Mouse (Mus musculus) embryonic facial prominence, embryonic 15.5 days (tissue): ENCODE data around the gene Gm49450. TPM values are rescaled to one million over a fixed set of nuclear protein-coding genes. Genes with fewer than 3 reads are reported as not detected.

Source experiments
- polyA plus RNA-seq: library from polyadenylated mRNA; unstranded; fragments of >200 nt; fragmentation: Nextera tagmentation; extraction: Ambion mirVana; gene quantifications from 2 replicates; pipeline ENCODE4 v1.2.1, GENCODE M21; 2015

The Gm49450 gene
- polyA plus RNA-seq, 1 experiment from 2014 or later: not detected

Other genes starting within 250 kb of the Gm49450 start
- 5.3 and 8.4 TPM in 2 replicates for gene Ccdc65, start 245.3 kb downstream of the Gm49450 start, polyA plus RNA-seq
- gene Fkbp11, start 225.4 kb downstream of the Gm49450 start, polyA plus RNA-seq: 82.8 and 87.4 TPM in 2 replicates
- gene Arf3, start 190.3 kb downstream of the Gm49450 start, polyA plus RNA-seq: 52.6 and 53.3 TPM in 2 replicates
- 6.0 and 8.0 TPM in 2 replicates for gene Wnt10b, start 175.4 kb downstream of the Gm49450 start, polyA plus RNA-seq
- gene Wnt1, start 163.7 kb downstream of the Gm49450 start, polyA plus RNA-seq: 0.07 TPM in 1 of 2 replicates, not detected in the other
- gene Ddn, start 144.1 kb downstream of the Gm49450 start, polyA plus RNA-seq: 0.04 and 0.05 TPM in 2 replicates
- gene Prkag1, start 122.0 kb downstream of the Gm49450 start, polyA plus RNA-seq: 90.5 and 91.9 TPM in 2 replicates
- gene Kmt2d, start 82.3 kb downstream of the Gm49450 start, polyA plus RNA-seq: 14.1 and 14.9 TPM in 2 replicates
- gene Rhebl1, start 59.0 kb downstream of the Gm49450 start, polyA plus RNA-seq: 13.2 and 17.3 TPM in 2 replicates
- gene Dhh, start 55.0 kb downstream of the Gm49450 start, polyA plus RNA-seq: 1.7 and 2.4 TPM in 2 replicates
- gene Lmbr1l, start 35.3 kb downstream of the Gm49450 start, polyA plus RNA-seq: 21.7 and 22.0 TPM in 2 replicates
- 1,427 and 1,514 TPM in 2 replicates for gene Tuba1b, start 19.0 kb downstream of the Gm49450 start, polyA plus RNA-seq
- gene Tuba1a, start 152 bp upstream of the Gm49450 start, polyA plus RNA-seq: 1,473 and 1,543 TPM in 2 replicates
- gene Tuba1c, start 76.3 kb upstream of the Gm49450 start, polyA plus RNA-seq: 131 and 134 TPM in 2 replicates
- 8.8 and 9.9 TPM in 2 replicates for gene Prph, start 101.6 kb upstream of the Gm49450 start, polyA plus RNA-seq
- 27.1 TPM in 2 replicates for gene Troap, start 121.0 kb upstream of the Gm49450 start, polyA plus RNA-seq
- gene C1ql4, start 134.3 kb upstream of the Gm49450 start, polyA plus RNA-seq: 0.17 TPM in 1 of 2 replicates, not detected in the other
- gene Dnajc22, start 139.6 kb upstream of the Gm49450 start, polyA plus RNA-seq: 0.28 and 0.64 TPM in 2 replicates
- gene Spats2, start 172.4 kb upstream of the Gm49450 start, polyA plus RNA-seq: 36.7 and 37.0 TPM in 2 replicates